Mouse (Mus musculus) spleen, postnatal 14 days (tissue): Measurements from ENCODE around the gene Hcrtr2.

Experiments used
- DNase-seq, 2 experiments: peaks; one replicate each; pipeline ENCODE4 v3.0.0; 2021 to 2022; ENCODE audit warnings: low spot score in 2 of 2

Gene Hcrtr2

GRCm38 (mm10) chr9:76323756-76324155 lies at the start of gene Hcrtr2:
Gene Hcrtr2, minus strand, starts transcription at chr9:76323856.
- no peak for DNase-seq

- peak in 1 of 2 experiments; percentile 3 for DNase-seq
Measured at GRCm38 (mm10) chr9:76364874-76365273, 41.2 kb upstream of the Hcrtr2 start.

- no peak for DNase-seq
Measured at GRCm38 (mm10) chr9:76360374-76360773, 36.7 kb upstream of the Hcrtr2 start.

GRCm38 (mm10) chr9:76352346-76352745 lies 28.7 kb upstream of the Hcrtr2 start:
- DNase-seq = no peak

GRCm38 (mm10) chr9:76347298-76347697 lies 23.6 kb upstream of the Hcrtr2 start:
- no peak for DNase-seq

GRCm38 (mm10) chr9:76331081-76331480 lies 7.4 kb upstream of the Hcrtr2 start:
- DNase-seq = no peak

- DNase-seq = no peak
Measured at GRCm38 (mm10) chr9:76323186-76323701, 412 bp downstream of the Hcrtr2 start.

GRCm38 (mm10) chr9:76322122-76323052 lies 1.3 kb downstream of the Hcrtr2 start:
- no peak for DNase-seq

- no peak for DNase-seq
Measured at GRCm38 (mm10) chr9:76321589-76321988, 2.1 kb downstream of the Hcrtr2 start.

- DNase-seq = no peak
Measured at GRCm38 (mm10) chr9:76320755-76321154, 2.9 kb downstream of the Hcrtr2 start.

GRCm38 (mm10) chr9:76318302-76318701 lies 5.4 kb downstream of the Hcrtr2 start:
- DNase-seq = no peak

GRCm38 (mm10) chr9:76315096-76315495 lies 8.6 kb downstream of the Hcrtr2 start:
- DNase-seq = no peak

- no peak for DNase-seq
Measured at GRCm38 (mm10) chr9:76313921-76314320, 9.7 kb downstream of the Hcrtr2 start.

- no peak for DNase-seq
Measured at GRCm38 (mm10) chr9:76312221-76312620, 11.4 kb downstream of the Hcrtr2 start.

- no peak for DNase-seq
Measured at GRCm38 (mm10) chr9:76291384-76291783, 32.3 kb downstream of the Hcrtr2 start.

GRCm38 (mm10) chr9:76270886-76271285 lies 52.8 kb downstream of the Hcrtr2 start:
- no peak for DNase-seq

- DNase-seq = no peak
Measured at GRCm38 (mm10) chr9:76257731-76258130, 65.9 kb downstream of the Hcrtr2 start.

- DNase-seq = no peak
Measured at GRCm38 (mm10) chr9:76252544-76252943, 71.1 kb downstream of the Hcrtr2 start.

GRCm38 (mm10) chr9:76252109-76252508 lies 71.5 kb downstream of the Hcrtr2 start:
- DNase-seq = no peak

GRCm38 (mm10) chr9:76242322-76242721 lies 81.3 kb downstream of the Hcrtr2 start:
- DNase-seq = no peak

GRCm38 (mm10) chr9:76237946-76238345 lies 85.7 kb downstream of the Hcrtr2 start:
- DNase-seq = no peak

- no peak for DNase-seq
Measured at GRCm38 (mm10) chr9:76237243-76237642, 86.4 kb downstream of the Hcrtr2 start.

GRCm38 (mm10) chr9:76236626-76237025 lies 87.0 kb downstream of the Hcrtr2 start:
- peak in 1 of 2 experiments; percentile 28 for DNase-seq
